Comparison of ENCODE assay signal across 9 mouse cellular contexts in genomic region chr12:105955764-105956290, GRCm38 (mm10). TPM values are rescaled to one million over a fixed set of nuclear protein-coding genes. Genes with fewer than 3 reads are reported as not detected.
A peak's percentile ranks its signal among the peaks of the same experiment; 100 is the strongest.
DNase-seq lines count a peak whose midpoint lies in the region; ATAC-seq and TF ChIP-seq lines count a peak whose summit lies in the region.
"Had no signal": no experiment of that assay in that cellular context is flagged by ENCODE, and none has a peak within 500 bp of the region (broad histone marks: within the 10 kb centered on the region; RNA-seq: fewer than 3 reads in every experiment).

No protein-coding gene starts in this region.

- H3K27me3 ChIP-seq in hindbrain, embryonic 13.5 days = no peaks in the 10 kb centered on the region
- peaks cover 15% of the 10 kb centered on the region; the same call in 1 of the 2 replicates for H3K27me3 ChIP-seq in hindbrain, embryonic 10.5 days (ENCODE audit: insufficient read depth, poor library complexity, severe bottlenecking)
- no peaks in the 10 kb centered on the region for H3K27me3 ChIP-seq in forebrain, postnatal 0 days (ENCODE audit: insufficient read depth, low read length)
- no peaks in the 10 kb centered on the region for H3K27me3 ChIP-seq in midbrain, embryonic 16.5 days (ENCODE audit: control insufficient read depth, insufficient read depth, low read depth, low read length)
- peaks cover 22% of the 10 kb centered on the region for H3K27me3 ChIP-seq in limb, embryonic 10.5 days (ENCODE audit: low read depth, poor library complexity, severe bottlenecking)

- TF ChIP-seq CTCF in forebrain, postnatal 0 days (IDR thresholded peaks at IDR 0.05; ENCODE audit: low read depth) = no peak

- DNase-seq in hindbrain, embryonic 10.5 days (ENCODE audit: low spot score) = no peak
- peak; percentile 32 for DNase-seq in right cerebral cortex, postnatal 14 days
- DNase-seq in right cerebral cortex, postnatal 36 days (ENCODE audit: low spot score in 2 of 2) = no peak
- peak; percentile 71 for DNase-seq in forebrain, postnatal 0 days
- DNase-seq in limb, embryonic 10.5 days (ENCODE audit: low spot score) = no peak
- DNase-seq in lung, postnatal 14 days = no peak
- DNase-seq: lung, adult 2 months had no signal

- peaks cover 31% of the 10 kb centered on the region for H3K4me1 ChIP-seq in hindbrain, embryonic 13.5 days (replicated peaks)
- peaks cover 11% of the 10 kb centered on the region for H3K4me1 ChIP-seq in hindbrain, embryonic 10.5 days (replicated peaks)
- peaks cover 12% of the 10 kb centered on the region; the same call in 1 of the 2 replicates for H3K4me1 ChIP-seq in forebrain, postnatal 0 days (ENCODE audit: insufficient read depth)
- H3K4me1 ChIP-seq in midbrain, embryonic 16.5 days (ENCODE audit: control insufficient read depth, insufficient read depth, low read length) = peaks cover 13% of the 10 kb centered on the region
- H3K4me1 ChIP-seq in limb, embryonic 10.5 days = peaks cover 4% of the 10 kb centered on the region; the same call in 1 of the 2 replicates

- H3K4me2 ChIP-seq in hindbrain, embryonic 13.5 days = no peak overlapping the region
- H3K4me2 ChIP-seq in forebrain, postnatal 0 days (ENCODE audit: low read depth) = no peak overlapping the region
- no peak overlapping the region for H3K4me2 ChIP-seq in midbrain, embryonic 16.5 days (ENCODE audit: low read length)

- no peak overlapping the region for H3K9ac ChIP-seq in hindbrain, embryonic 13.5 days
- no peak overlapping the region for H3K9ac ChIP-seq in forebrain, postnatal 0 days
- no peak overlapping the region for H3K9ac ChIP-seq in midbrain, embryonic 16.5 days (ENCODE audit: low read depth, low read length)

- ATAC-seq in hindbrain, embryonic 13.5 days (ENCODE audit: low FRiP score) = peak; percentile 52; the same call in 1 of the 2 replicates
- ATAC-seq in forebrain, postnatal 0 days = peak; percentile 34; the same call in 1 of the 2 replicates
- ATAC-seq in midbrain, embryonic 16.5 days = peak; percentile 39; the same call in 1 of the 2 replicates

- peak overlapping the region; percentile 77 for H3K27ac ChIP-seq in hindbrain, embryonic 13.5 days
- H3K27ac ChIP-seq in hindbrain, embryonic 10.5 days = no peak overlapping the region
- peak overlapping the region; percentile 64; the same call in 1 of the 2 replicates for H3K27ac ChIP-seq in forebrain, postnatal 0 days (ENCODE audit: low read depth, low read length)
- no peak overlapping the region for H3K27ac ChIP-seq in midbrain, embryonic 16.5 days (ENCODE audit: low read length)
- no peak overlapping the region for H3K27ac ChIP-seq in limb, embryonic 10.5 days

- H3K4me3 ChIP-seq in hindbrain, embryonic 13.5 days = no peak overlapping the region
- no peak overlapping the region for H3K4me3 ChIP-seq in hindbrain, embryonic 10.5 days
- no peak overlapping the region for H3K4me3 ChIP-seq in forebrain, postnatal 0 days (ENCODE audit: low read depth, low read length)
- no peak overlapping the region for H3K4me3 ChIP-seq in midbrain, embryonic 16.5 days (ENCODE audit: low read depth, low read length)
- no peak overlapping the region for H3K4me3 ChIP-seq in limb, embryonic 10.5 days

- WGBS in hindbrain, embryonic 13.5 days = 59% methylated on average over 1 of the region's 1 CpGs
- WGBS in hindbrain, embryonic 10.5 days = 90% methylated on average over 1 of the region's 1 CpGs
- WGBS in forebrain, postnatal 0 days = 25% methylated on average over 1 of the region's 1 CpGs
- 48% methylated on average over 1 of the region's 1 CpGs for WGBS in midbrain, embryonic 16.5 days
- 89% methylated on average over 1 of the region's 1 CpGs for WGBS in limb, embryonic 10.5 days

- no peaks in the 10 kb centered on the region for H3K36me3 ChIP-seq in hindbrain, embryonic 13.5 days
- no peaks in the 10 kb centered on the region for H3K36me3 ChIP-seq in hindbrain, embryonic 10.5 days
- H3K36me3 ChIP-seq in forebrain, postnatal 0 days (ENCODE audit: insufficient read depth) = no peaks in the 10 kb centered on the region
- H3K36me3 ChIP-seq in midbrain, embryonic 16.5 days (ENCODE audit: control insufficient read depth, insufficient read depth, low read length) = no peaks in the 10 kb centered on the region
- no peaks in the 10 kb centered on the region for H3K36me3 ChIP-seq in limb, embryonic 10.5 days

- H3K9me3 ChIP-seq in hindbrain, embryonic 13.5 days = no peaks in the 10 kb centered on the region
- H3K9me3 ChIP-seq in hindbrain, embryonic 10.5 days = no peaks in the 10 kb centered on the region
- no peaks in the 10 kb centered on the region for H3K9me3 ChIP-seq in forebrain, postnatal 0 days (ENCODE audit: low read length)
- no peaks in the 10 kb centered on the region for H3K9me3 ChIP-seq in midbrain, embryonic 16.5 days (replicated peaks; ENCODE audit: control insufficient read depth, low read length, poor library complexity, severe bottlenecking)
- no peaks in the 10 kb centered on the region for H3K9me3 ChIP-seq in limb, embryonic 10.5 days (replicated peaks)

RNA-seq across cellular contexts. Expression of gene Vrk1, which starts 54.2 kb away (rescaled TPM):
- polyA plus RNA-seq in hindbrain, embryonic 13.5 days (2015; fragmentation: Nextera tagmentation; extraction: Ambion mirVana) = 40.3 and 40.7 TPM in 2 replicates
- 81.7 and 109 TPM in 2 replicates for polyA plus RNA-seq in hindbrain, embryonic 10.5 days (2016; fragmentation: Nextera tagmentation; extraction: Ambion mirVana)
- total RNA-seq in forebrain, postnatal 0 days (2014; rRNA removed) = 30.5 and 34.9 TPM in 2 replicates
- 50.5 and 51.5 TPM in 2 replicates for polyA plus RNA-seq in forebrain, postnatal 0 days (2015; fragmentation: Nextera tagmentation; extraction: Ambion mirVana)
- polyA plus RNA-seq in midbrain, embryonic 16.5 days (2015; fragmentation: Nextera tagmentation; extraction: Ambion mirVana) = 30.1 and 34.0 TPM in 2 replicates
- polyA plus RNA-seq in limb, embryonic 10.5 days (2016; fragmentation: Nextera tagmentation; extraction: Ambion mirVana) = 114 and 115 TPM in 2 replicates

Comparison
In these comparisons a context has a peak if more than half of its experiments do, and no peak if none do; other contexts are left out.
1. H3K27ac ChIP-seq: peak in hindbrain, embryonic 13.5 days (single experiment) and forebrain, postnatal 0 days (single experiment); none in hindbrain, embryonic 10.5 days (single experiment), midbrain, embryonic 16.5 days (single experiment) and limb, embryonic 10.5 days (single experiment).
2. DNase-seq: peak in right cerebral cortex, postnatal 14 days (single experiment) and forebrain, postnatal 0 days (single experiment); none in hindbrain, embryonic 10.5 days (single experiment), right cerebral cortex, postnatal 36 days (0 of 2), limb, embryonic 10.5 days (single experiment) and lung, postnatal 14 days (single experiment).
3. Peak in every context shown above with its lines, with median percentiles within 50 percentile points of each other: ATAC-seq.